Comparison of ENCODE assay signal across 16 mouse cellular contexts in the genomic region with DNA sequence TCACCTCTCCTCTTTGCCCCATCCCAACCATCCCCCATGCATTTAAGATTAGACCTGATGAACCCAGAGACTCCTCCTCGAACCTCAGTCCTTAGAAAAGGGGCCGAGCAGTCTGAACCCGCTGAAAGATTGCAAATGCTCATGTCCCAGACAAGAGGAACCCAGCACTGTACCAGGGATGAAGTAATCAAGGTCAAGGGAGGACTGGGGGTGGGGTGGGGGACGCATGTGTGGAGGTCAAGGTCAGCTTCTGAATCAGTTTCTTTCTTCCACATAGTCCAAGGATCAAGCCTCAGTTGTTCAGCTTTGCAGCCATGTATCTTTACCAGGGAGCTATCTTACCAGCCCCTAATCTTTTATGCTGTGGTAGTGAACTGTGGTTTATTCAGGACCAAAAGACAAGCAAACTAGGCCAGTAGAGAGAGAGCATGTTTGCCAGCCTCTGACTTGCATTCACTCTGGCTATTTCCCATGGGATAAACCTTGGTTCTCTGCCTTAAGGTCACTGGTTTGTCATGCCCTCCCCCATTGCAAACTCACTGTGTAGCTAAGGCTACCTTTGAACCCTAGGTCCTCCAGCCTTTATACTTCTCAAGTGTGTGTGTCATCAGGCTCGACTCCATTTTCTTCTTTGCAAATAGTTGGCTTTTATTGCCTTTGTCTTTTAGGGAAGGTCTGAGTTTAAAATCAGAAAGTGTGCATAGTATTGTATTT. TPM values are rescaled to one million over a fixed set of nuclear protein-coding genes. Genes with fewer than 3 reads are reported as not detected.
DNase-seq lines count a peak whose midpoint lies in the region; ATAC-seq lines count a peak whose summit lies in the region.
"Had no signal": no experiment of that assay in that cellular context is flagged by ENCODE, and none has a peak within 500 bp of the region (broad histone marks: within the 10 kb centered on the region; RNA-seq: fewer than 3 reads in every experiment).

No protein-coding gene starts in this region.

- H3K4me3 ChIP-seq in forebrain, embryonic 10.5 days: no peak overlapping the region
- H3K4me3 ChIP-seq in forebrain, embryonic 11.5 days (ENCODE audit: low read depth, low read length): no peak overlapping the region
- no peak overlapping the region for H3K4me3 ChIP-seq in limb, embryonic 12.5 days (replicated peaks)
- H3K4me3 ChIP-seq in limb, embryonic 10.5 days: no peak overlapping the region
- H3K4me3 ChIP-seq in intestine, embryonic 15.5 days (replicated peaks): no peak overlapping the region
- H3K4me3 ChIP-seq: heart, adult 2 months; stomach, embryonic 15.5 days had no signal

- no peak for ATAC-seq in forebrain, embryonic 11.5 days (replicated peaks; ENCODE audit: low FRiP score)
- ATAC-seq in limb, embryonic 12.5 days (ENCODE audit: insufficient number of reproducible peaks, insufficient read depth, low FRiP score, low TSS enrichment, low read depth): no peak
- peak; percentile 37; the same call in 1 of the 2 replicates for ATAC-seq in intestine, embryonic 15.5 days
- no peak for ATAC-seq in frontal cortex, adult (ENCODE audit: low TSS enrichment)

- no peak overlapping the region for H3K9ac ChIP-seq in forebrain, embryonic 11.5 days (ENCODE audit: low read length)
- H3K9ac ChIP-seq in limb, embryonic 12.5 days (replicated peaks): no peak overlapping the region
- no peak overlapping the region for H3K9ac ChIP-seq in intestine, embryonic 15.5 days
- H3K9ac ChIP-seq: lung, embryonic 14.5 days; stomach, embryonic 15.5 days had no signal

- no peaks in the 10 kb centered on the region for H3K9me3 ChIP-seq in forebrain, embryonic 10.5 days
- no peaks in the 10 kb centered on the region for H3K9me3 ChIP-seq in forebrain, embryonic 11.5 days (ENCODE audit: control insufficient read depth, low read length)
- no peaks in the 10 kb centered on the region for H3K9me3 ChIP-seq in limb, embryonic 12.5 days
- no peaks in the 10 kb centered on the region for H3K9me3 ChIP-seq in limb, embryonic 10.5 days (replicated peaks)
- H3K9me3 ChIP-seq in intestine, embryonic 15.5 days: no peaks in the 10 kb centered on the region
- H3K9me3 ChIP-seq: stomach, embryonic 15.5 days had no signal

- no peak for DNase-seq in forebrain, embryonic 10.5 days (ENCODE audit: extremely low spot score, low spot score)
- no peak for DNase-seq in forebrain, embryonic 11.5 days (ENCODE audit: low spot score)
- DNase-seq in limb, embryonic 10.5 days (ENCODE audit: low spot score): no peak
- DNase-seq in adipocyte (ENCODE audit: low spot score): peak; percentile 41
- no peak for DNase-seq in thymus, postnatal 14 days
- DNase-seq: B cell, adult 2 months; cerebellum, adult 11 months; cerebellum, postnatal 25 days; gastrocnemius, postnatal 10 days; heart, adult 2 months; lung, embryonic 14.5 days; thymus, postnatal 25 days had no signal

- WGBS in forebrain, embryonic 10.5 days: 85% methylated on average over 5 of the region's 5 CpGs
- WGBS in forebrain, embryonic 11.5 days: 74% methylated on average over 5 of the region's 5 CpGs
- 78% methylated on average over 5 of the region's 5 CpGs for WGBS in limb, embryonic 12.5 days
- WGBS in limb, embryonic 10.5 days: 83% methylated on average over 5 of the region's 5 CpGs
- 60% methylated on average over 5 of the region's 5 CpGs for WGBS in intestine, embryonic 15.5 days

- H3K27me3 ChIP-seq in forebrain, embryonic 10.5 days (ENCODE audit: poor library complexity, severe bottlenecking): no peaks in the 10 kb centered on the region
- H3K27me3 ChIP-seq in forebrain, embryonic 11.5 days (ENCODE audit: control insufficient read depth, insufficient read depth, low read length): no peaks in the 10 kb centered on the region
- H3K27me3 ChIP-seq in limb, embryonic 12.5 days: no peaks in the 10 kb centered on the region
- H3K27me3 ChIP-seq in limb, embryonic 10.5 days (ENCODE audit: low read depth, poor library complexity, severe bottlenecking): no peaks in the 10 kb centered on the region
- H3K27me3 ChIP-seq in intestine, embryonic 15.5 days (replicated peaks): no peaks in the 10 kb centered on the region
- H3K27me3 ChIP-seq: stomach, embryonic 15.5 days had no signal

- H3K4me1 ChIP-seq in forebrain, embryonic 10.5 days: peaks cover 94% of the 10 kb centered on the region
- H3K4me1 ChIP-seq in forebrain, embryonic 11.5 days (replicated peaks; ENCODE audit: control insufficient read depth, insufficient read depth, low read length): peaks cover 36% of the 10 kb centered on the region
- H3K4me1 ChIP-seq in limb, embryonic 12.5 days (replicated peaks): peaks cover 79% of the 10 kb centered on the region
- peaks cover 76% of the 10 kb centered on the region for H3K4me1 ChIP-seq in limb, embryonic 10.5 days
- peaks cover 49% of the 10 kb centered on the region for H3K4me1 ChIP-seq in intestine, embryonic 15.5 days (replicated peaks)

- H3K27ac ChIP-seq in forebrain, embryonic 10.5 days: peak overlapping the region; percentile 46; the same call in 1 of the 2 replicates
- no peak overlapping the region for H3K27ac ChIP-seq in forebrain, embryonic 11.5 days (ENCODE audit: low read depth, low read length)
- H3K27ac ChIP-seq in limb, embryonic 12.5 days: peak overlapping the region; percentile 14; the same call in 1 of the 2 replicates
- no peak overlapping the region for H3K27ac ChIP-seq in limb, embryonic 10.5 days
- peak overlapping the region; percentile 29; the same call in 1 of the 2 replicates for H3K27ac ChIP-seq in intestine, embryonic 15.5 days
- H3K27ac ChIP-seq: heart, adult 2 months; stomach, embryonic 15.5 days had no signal

- H3K4me2 ChIP-seq in forebrain, embryonic 11.5 days (ENCODE audit: low read depth, low read length, severe bottlenecking): no peak overlapping the region
- no peak overlapping the region for H3K4me2 ChIP-seq in limb, embryonic 12.5 days
- H3K4me2 ChIP-seq in intestine, embryonic 15.5 days (replicated peaks): no peak overlapping the region
- H3K4me2 ChIP-seq: lung, embryonic 14.5 days; stomach, embryonic 15.5 days had no signal

- H3K36me3 ChIP-seq in forebrain, embryonic 10.5 days (replicated peaks): peaks cover 67% of the 10 kb centered on the region
- H3K36me3 ChIP-seq in forebrain, embryonic 11.5 days (ENCODE audit: control insufficient read depth, insufficient read depth, low read length): no peaks in the 10 kb centered on the region; the same call in 1 of the 2 replicates
- peaks cover 40% of the 10 kb centered on the region for H3K36me3 ChIP-seq in limb, embryonic 12.5 days
- H3K36me3 ChIP-seq in limb, embryonic 10.5 days: peaks cover 95% of the 10 kb centered on the region
- no peaks in the 10 kb centered on the region for H3K36me3 ChIP-seq in intestine, embryonic 15.5 days
- H3K36me3 ChIP-seq: stomach, embryonic 15.5 days had no signal

RNA-seq across cellular contexts. Expression of a gene that starts 46.2 kb away (rescaled TPM):
- 131 and 132 TPM in 2 replicates for polyA plus RNA-seq in forebrain, embryonic 10.5 days (2016; fragmentation: Nextera tagmentation; extraction: Ambion mirVana)
- 108 and 121 TPM in 2 replicates for polyA plus RNA-seq in forebrain, embryonic 11.5 days (2014; fragmentation: Nextera tagmentation; extraction: Ambion mirVana)
- polyA plus RNA-seq in limb, embryonic 12.5 days (2016; fragmentation: Nextera tagmentation; extraction: Ambion mirVana): 97.8 and 102 TPM in 2 replicates
- 145 and 167 TPM in 2 replicates for polyA plus RNA-seq in limb, embryonic 10.5 days (2016; fragmentation: Nextera tagmentation; extraction: Ambion mirVana)
- polyA plus RNA-seq in intestine, embryonic 15.5 days (2015; fragmentation: Nextera tagmentation; extraction: Ambion mirVana): 103 and 115 TPM in 2 replicates

RNA-seq across cellular contexts. Expression of a gene that starts 46.3 kb away (rescaled TPM):
- polyA plus RNA-seq in forebrain, embryonic 10.5 days (2016; fragmentation: Nextera tagmentation; extraction: Ambion mirVana): 8.9 and 11.3 TPM in 2 replicates
- polyA plus RNA-seq in forebrain, embryonic 11.5 days (2014; fragmentation: Nextera tagmentation; extraction: Ambion mirVana): 5.2 and 6.9 TPM in 2 replicates
- 4.6 and 7.1 TPM in 2 replicates for polyA plus RNA-seq in limb, embryonic 12.5 days (2016; fragmentation: Nextera tagmentation; extraction: Ambion mirVana)
- polyA plus RNA-seq in limb, embryonic 10.5 days (2016; fragmentation: Nextera tagmentation; extraction: Ambion mirVana): 11.7 and 12.6 TPM in 2 replicates
- 6.1 and 6.6 TPM in 2 replicates for polyA plus RNA-seq in intestine, embryonic 15.5 days (2015; fragmentation: Nextera tagmentation; extraction: Ambion mirVana)

Comparison
In these comparisons a context has a peak if more than half of its experiments do, and no peak if none do; other contexts are left out.
1. H3K27ac ChIP-seq: peak in forebrain, embryonic 10.5 days (single experiment), limb, embryonic 12.5 days (single experiment) and intestine, embryonic 15.5 days (single experiment); none in forebrain, embryonic 11.5 days (single experiment) and limb, embryonic 10.5 days (single experiment).